In genomic region chr2:49710223-49710622, GRCm38 (mm10) we compare ENCODE assay signal across 11 mouse cellular contexts.
DNase-seq lines count a peak whose midpoint lies in the region; ATAC-seq and TF ChIP-seq lines count a peak whose summit lies in the region.
"Had no signal": no experiment of that assay in that cellular context is flagged by ENCODE, and none has a peak within 500 bp of the region (broad histone marks: within the 10 kb centered on the region; RNA-seq: fewer than 3 reads in every experiment).

No protein-coding gene starts in this region.

- no peak overlapping the region for H3K9ac ChIP-seq in forebrain, embryonic 14.5 days (ENCODE audit: low read length)
- H3K9ac ChIP-seq in lung, embryonic 14.5 days = no peak overlapping the region
- no peak overlapping the region for H3K9ac ChIP-seq in ES-Bruce4 (ENCODE audit: low read depth, poor library complexity, severe bottlenecking)

- no peaks in the 10 kb centered on the region for H3K27me3 ChIP-seq in forebrain, embryonic 14.5 days (replicated peaks; ENCODE audit: control insufficient read depth, insufficient read depth, low read length)
- H3K27me3 ChIP-seq in forebrain, embryonic 10.5 days (ENCODE audit: poor library complexity, severe bottlenecking) = no peaks in the 10 kb centered on the region
- H3K27me3 ChIP-seq in lung, embryonic 14.5 days (ENCODE audit: insufficient read depth, low read length) = no peaks in the 10 kb centered on the region
- no peaks in the 10 kb centered on the region for H3K27me3 ChIP-seq in ES-Bruce4 (ENCODE audit: control insufficient read depth, insufficient read depth, low read length, poor library complexity, severe bottlenecking)

- no peaks in the 10 kb centered on the region for H3K4me1 ChIP-seq in forebrain, embryonic 14.5 days (ENCODE audit: control insufficient read depth, insufficient read depth, low read length)
- H3K4me1 ChIP-seq in forebrain, embryonic 10.5 days = no peaks in the 10 kb centered on the region
- no peaks in the 10 kb centered on the region for H3K4me1 ChIP-seq in lung, embryonic 14.5 days (ENCODE audit: insufficient read depth)
- no peaks in the 10 kb centered on the region for H3K4me1 ChIP-seq in ES-Bruce4 (ENCODE audit: control insufficient read depth, insufficient read depth, low read length)
- H3K4me1 ChIP-seq: heart, embryonic 10.5 days had no signal

- no peaks in the 10 kb centered on the region for H3K9me3 ChIP-seq in forebrain, embryonic 14.5 days (replicated peaks; ENCODE audit: control insufficient read depth, low read length)
- H3K9me3 ChIP-seq in forebrain, embryonic 10.5 days = no peaks in the 10 kb centered on the region
- no peaks in the 10 kb centered on the region for H3K9me3 ChIP-seq in lung, embryonic 14.5 days (ENCODE audit: low read depth, low read length)
- no peaks in the 10 kb centered on the region for H3K9me3 ChIP-seq in ES-Bruce4 (replicated peaks; ENCODE audit: control insufficient read depth, insufficient read depth, low read length, poor library complexity, severe bottlenecking)
- H3K9me3 ChIP-seq: heart, embryonic 10.5 days had no signal

- ATAC-seq in forebrain, embryonic 14.5 days = 0 out of 2 replicates have a peak, but pooled peaks have one; percentile 49
- no peak for ATAC-seq in lung, embryonic 14.5 days (ENCODE audit: insufficient read depth)

- peaks cover 80% of the 10 kb centered on the region for H3K36me3 ChIP-seq in forebrain, embryonic 14.5 days (ENCODE audit: control insufficient read depth, insufficient read depth, low read length)
- peaks cover 86% of the 10 kb centered on the region for H3K36me3 ChIP-seq in forebrain, embryonic 10.5 days (replicated peaks)
- H3K36me3 ChIP-seq in lung, embryonic 14.5 days (ENCODE audit: insufficient read depth) = no peaks in the 10 kb centered on the region
- H3K36me3 ChIP-seq in ES-Bruce4 (ENCODE audit: control insufficient read depth, insufficient read depth, low read length, poor library complexity, severe bottlenecking) = no peaks in the 10 kb centered on the region
- H3K36me3 ChIP-seq: heart, embryonic 10.5 days had no signal

- H3K4me3 ChIP-seq in forebrain, embryonic 14.5 days (ENCODE audit: low read depth, low read length) = no peak overlapping the region
- no peak overlapping the region for H3K4me3 ChIP-seq in forebrain, embryonic 10.5 days
- no peak overlapping the region for H3K4me3 ChIP-seq in lung, embryonic 14.5 days (ENCODE audit: low read depth, low read length)
- H3K4me3 ChIP-seq in ES-Bruce4 (ENCODE audit: low read depth, low read length) = no peak overlapping the region
- H3K4me3 ChIP-seq: heart, embryonic 10.5 days had no signal

- H3K4me2 ChIP-seq in forebrain, embryonic 14.5 days (ENCODE audit: low read length) = no peak overlapping the region
- no peak overlapping the region for H3K4me2 ChIP-seq in lung, embryonic 14.5 days

- whole genome bisulfite sequencing in forebrain, embryonic 14.5 days = 87% methylated on average over 3 of the region's 3 CpGs
- WGBS in forebrain, embryonic 10.5 days = 85% methylated on average over 3 of the region's 3 CpGs
- 74% methylated on average over 3 of the region's 3 CpGs for WGBS in lung, embryonic 14.5 days

- TF ChIP-seq CTCF in lung, embryonic 14.5 days (IDR thresholded peaks at IDR 0.05; ENCODE audit: low read depth) = peak; percentile 56
- peak; percentile 62 for TF ChIP-seq CTCF in ES-Bruce4 (IDR thresholded peaks at IDR 0.05; ENCODE audit: low read depth, low read length)

- TF ChIP-seq EP300 in ES-Bruce4 (IDR thresholded peaks at IDR 0.05; ENCODE audit: insufficient read depth, low read depth, low read length) = no peak

- H3K27ac ChIP-seq in forebrain, embryonic 14.5 days (ENCODE audit: low read depth, low read length) = no peak overlapping the region
- no peak overlapping the region for H3K27ac ChIP-seq in forebrain, embryonic 10.5 days
- no peak overlapping the region for H3K27ac ChIP-seq in lung, embryonic 14.5 days (ENCODE audit: low read depth)
- H3K27ac ChIP-seq in ES-Bruce4 (ENCODE audit: insufficient read depth, low read length) = no peak overlapping the region
- H3K27ac ChIP-seq: heart, embryonic 10.5 days had no signal

- no peak for TF ChIP-seq POLR2A in ES-Bruce4 (IDR thresholded peaks at IDR 0.05; ENCODE audit: insufficient read depth, low read length)

- DNase-seq in forebrain, embryonic 14.5 days (ENCODE audit: low spot score) = peak; percentile 42
- no peak for DNase-seq in forebrain, embryonic 10.5 days (ENCODE audit: extremely low spot score, low spot score)
- DNase-seq in lung, embryonic 14.5 days = peak; percentile 17
- DNase-seq in lung, postnatal 25 days (ENCODE audit: low spot score) = no peak
- peak; percentile 33 for DNase-seq in induced T-regulatory cell, adult 2 months (ENCODE audit: low read depth)
- DNase-seq in ovary, postnatal 10 days (ENCODE audit: low spot score) = no peak
- DNase-seq in frontal cortex, postnatal 10 days (ENCODE audit: low spot score in 2 of 2) = no peak
- DNase-seq: kidney, postnatal 10 days; lung, adult 18-20 months had no signal

Comparison
In these comparisons a context has a peak if more than half of its experiments do, and no peak if none do; other contexts are left out.
1. DNase-seq: peak in forebrain, embryonic 14.5 days (single experiment), lung, embryonic 14.5 days (single experiment) and induced T-regulatory cell, adult 2 months (single experiment); none in forebrain, embryonic 10.5 days (single experiment), lung, postnatal 25 days (single experiment), ovary, postnatal 10 days (single experiment) and frontal cortex, postnatal 10 days (0 of 2).